Mouse (Mus musculus): ENCODE results near the gene 4932414N04Rik. TPM values are rescaled to one million over a fixed set of nuclear protein-coding genes. Genes with fewer than 3 reads are reported as not detected.

The 4932414N04Rik gene
- polyA plus RNA-seq, 1 experiment from 2014 or later: not detected

- whole genome bisulfite sequencing: 73% methylated on average over 10 of the region's 10 CpGs
- ATAC-seq (replicated peaks; ENCODE audit: low FRiP score) (no peak), DNase-seq (ENCODE audit: low spot score) (no peak)
- H3K27ac ChIP-seq (ENCODE audit: low read depth, low read length): no peak overlapping the region
- no peak overlapping the region for H3K9ac ChIP-seq (ENCODE audit: low read length)
- no peaks in the 10 kb centered on the region for H3K9me3 ChIP-seq (ENCODE audit: control insufficient read depth, low read length)
- H3K27me3 ChIP-seq (ENCODE audit: control insufficient read depth, insufficient read depth, low read length): no peaks in the 10 kb centered on the region
- H3K4me3 ChIP-seq (ENCODE audit: low read depth, low read length): no peak overlapping the region
- H3K36me3 ChIP-seq (ENCODE audit: control insufficient read depth, insufficient read depth, low read length): no peaks in the 10 kb centered on the region
- H3K4me1 ChIP-seq (replicated peaks; ENCODE audit: control insufficient read depth, insufficient read depth, low read length): no peaks in the 10 kb centered on the region
- H3K4me2 ChIP-seq (ENCODE audit: low read depth, low read length, severe bottlenecking): no peak overlapping the region
Measured at GRCm38 (mm10) chr2:68796011-68796775, 139.9 kb downstream of the 4932414N04Rik start.

- Histone ChIP-seq H3K27me3 (ENCODE audit: control insufficient read depth, insufficient read depth, low read length) (no peaks in the 10 kb centered on the region), H3K27ac (ENCODE audit: low read depth, low read length) (no peak overlapping the region), H3K36me3 (ENCODE audit: control insufficient read depth, insufficient read depth, low read length) (no peaks in the 10 kb centered on the region), H3K4me3 (ENCODE audit: low read depth, low read length) (no peak overlapping the region), H3K9ac (ENCODE audit: low read length) (no peak overlapping the region), H3K9me3 (ENCODE audit: control insufficient read depth, low read length) (no peaks in the 10 kb centered on the region), H3K4me2 (ENCODE audit: low read depth, low read length, severe bottlenecking) (no peak overlapping the region), H3K4me1 (replicated peaks; ENCODE audit: control insufficient read depth, insufficient read depth, low read length) (no peaks in the 10 kb centered on the region)
- DNase-seq (ENCODE audit: low spot score): no peak
- ATAC-seq (replicated peaks; ENCODE audit: low FRiP score): no peak
- 86% methylated on average over 4 of the region's 4 CpGs for WGBS
Measured at GRCm38 (mm10) chr2:68797106-68797505, 140.8 kb downstream of the 4932414N04Rik start.

Other genes starting within 250 kb of the 4932414N04Rik start
- 45.1 and 52.4 TPM in 2 replicates for gene Stk39, start 184.2 kb upstream of the 4932414N04Rik start, polyA plus RNA-seq (2014; fragmentation: Nextera tagmentation; extraction: Ambion mirVana)
- gene 4933409G03Rik, start 74.1 kb upstream of the 4932414N04Rik start, polyA plus RNA-seq (2014; fragmentation: Nextera tagmentation; extraction: Ambion mirVana): not detected in 2 replicates
- 32.3 and 34.6 TPM in 2 replicates for gene Cers6, start 205.0 kb downstream of the 4932414N04Rik start, polyA plus RNA-seq (2014; fragmentation: Nextera tagmentation; extraction: Ambion mirVana)

Measured in forebrain, embryonic 11.5 days (tissue).